22 mouse cellular contexts compared by ENCODE assay signal in the genomic region with DNA sequence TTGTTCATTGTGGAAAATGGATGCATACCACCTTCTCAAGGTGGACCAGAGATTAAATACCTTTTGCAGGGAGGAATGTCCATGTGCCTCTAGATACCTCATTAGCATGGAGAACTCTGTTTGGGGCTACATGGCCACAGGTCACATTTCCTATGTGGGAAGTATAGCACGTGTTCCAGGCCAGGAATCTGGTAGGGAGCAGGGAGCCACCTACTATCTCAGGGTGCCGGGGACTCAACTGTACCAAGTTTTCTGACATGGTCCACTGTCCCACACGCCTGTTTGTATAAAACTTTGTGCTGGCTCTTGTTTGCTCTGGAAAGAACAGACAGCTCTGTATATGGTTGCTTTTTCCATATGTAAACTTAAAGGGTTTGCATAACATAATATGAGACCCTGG.
DNase-seq lines count a peak whose midpoint lies in the region; ATAC-seq lines count a peak whose summit lies in the region.
"Had no signal": no experiment of that assay in that cellular context is flagged by ENCODE, and none has a peak within 500 bp of the region (broad histone marks: within the 10 kb centered on the region; RNA-seq: fewer than 3 reads in every experiment).

No protein-coding gene starts in this region.

- no peak for ATAC-seq in liver, embryonic 13.5 days (ENCODE audit: low read depth)
- ATAC-seq in liver, embryonic 11.5 days (replicated peaks; ENCODE audit: low FRiP score): no peak
- ATAC-seq in midbrain, embryonic 11.5 days (ENCODE audit: low FRiP score): no peak
- ATAC-seq in midbrain, embryonic 14.5 days (ENCODE audit: low FRiP score, low TSS enrichment): no peak
- ATAC-seq: forebrain, embryonic 14.5 days had no signal

- H3K4me1 ChIP-seq in heart, embryonic 10.5 days: no peaks in the 10 kb centered on the region
- H3K4me1 ChIP-seq in liver, embryonic 13.5 days (replicated peaks): peaks cover 45% of the 10 kb centered on the region
- H3K4me1 ChIP-seq in liver, embryonic 11.5 days (replicated peaks; ENCODE audit: control insufficient read depth, insufficient read depth, low read length): no peaks in the 10 kb centered on the region
- H3K4me1 ChIP-seq in midbrain, embryonic 11.5 days (ENCODE audit: control insufficient read depth, insufficient read depth, low read length): no peaks in the 10 kb centered on the region
- no peaks in the 10 kb centered on the region for H3K4me1 ChIP-seq in midbrain, embryonic 14.5 days (ENCODE audit: control insufficient read depth, insufficient read depth, low read length)
- H3K4me1 ChIP-seq: embryonic facial prominence, embryonic 13.5 days; embryonic facial prominence, embryonic 15.5 days; forebrain, embryonic 12.5 days had no signal

- no peak overlapping the region for H3K4me3 ChIP-seq in heart, embryonic 10.5 days
- no peak overlapping the region for H3K4me3 ChIP-seq in liver, embryonic 13.5 days (replicated peaks)
- H3K4me3 ChIP-seq in liver, embryonic 11.5 days (ENCODE audit: low read depth, low read length): no peak overlapping the region
- no peak overlapping the region for H3K4me3 ChIP-seq in midbrain, embryonic 11.5 days (ENCODE audit: low read depth, low read length)
- no peak overlapping the region for H3K4me3 ChIP-seq in midbrain, embryonic 14.5 days (replicated peaks; ENCODE audit: low read depth, low read length)
- H3K4me3 ChIP-seq: embryonic facial prominence, embryonic 13.5 days; embryonic facial prominence, embryonic 15.5 days; erythroblast, embryonic 14.5 days; forebrain, embryonic 10.5 days; forebrain, embryonic 12.5 days had no signal

- H3K9me3 ChIP-seq in heart, embryonic 10.5 days: no peaks in the 10 kb centered on the region
- H3K9me3 ChIP-seq in liver, embryonic 13.5 days (replicated peaks): no peaks in the 10 kb centered on the region
- no peaks in the 10 kb centered on the region for H3K9me3 ChIP-seq in liver, embryonic 11.5 days (ENCODE audit: control insufficient read depth, low read length)
- no peaks in the 10 kb centered on the region for H3K9me3 ChIP-seq in midbrain, embryonic 11.5 days (ENCODE audit: control insufficient read depth, low read length)
- H3K9me3 ChIP-seq in midbrain, embryonic 14.5 days (ENCODE audit: control insufficient read depth, low read length): no peaks in the 10 kb centered on the region
- H3K9me3 ChIP-seq: embryonic facial prominence, embryonic 13.5 days; embryonic facial prominence, embryonic 15.5 days; forebrain, embryonic 10.5 days; forebrain, embryonic 12.5 days had no signal

- H3K4me2 ChIP-seq in liver, embryonic 13.5 days: no peak overlapping the region
- no peak overlapping the region for H3K4me2 ChIP-seq in liver, embryonic 11.5 days
- no peak overlapping the region for H3K4me2 ChIP-seq in midbrain, embryonic 11.5 days
- H3K4me2 ChIP-seq in midbrain, embryonic 14.5 days (ENCODE audit: low read length): no peak overlapping the region
- H3K4me2 ChIP-seq: embryonic facial prominence, embryonic 13.5 days; embryonic facial prominence, embryonic 15.5 days; forebrain, embryonic 12.5 days had no signal

- no peaks in the 10 kb centered on the region for H3K27me3 ChIP-seq in heart, embryonic 10.5 days (ENCODE audit: insufficient read depth, poor library complexity, severe bottlenecking)
- no peaks in the 10 kb centered on the region for H3K27me3 ChIP-seq in liver, embryonic 13.5 days
- no peaks in the 10 kb centered on the region for H3K27me3 ChIP-seq in liver, embryonic 11.5 days (replicated peaks; ENCODE audit: control insufficient read depth, insufficient read depth, low read length)
- H3K27me3 ChIP-seq in midbrain, embryonic 11.5 days (ENCODE audit: control insufficient read depth, insufficient read depth, low read length): no peaks in the 10 kb centered on the region
- H3K27me3 ChIP-seq in midbrain, embryonic 14.5 days (ENCODE audit: control insufficient read depth, insufficient read depth, low read length): no peaks in the 10 kb centered on the region
- H3K27me3 ChIP-seq: embryonic facial prominence, embryonic 13.5 days; embryonic facial prominence, embryonic 15.5 days; forebrain, embryonic 12.5 days had no signal

- H3K27ac ChIP-seq in heart, embryonic 10.5 days: no peak overlapping the region
- peak overlapping the region; percentile 74 for H3K27ac ChIP-seq in liver, embryonic 13.5 days
- H3K27ac ChIP-seq in liver, embryonic 11.5 days (ENCODE audit: low read depth, low read length): no peak overlapping the region; the same call in 1 of the 2 replicates
- no peak overlapping the region for H3K27ac ChIP-seq in midbrain, embryonic 11.5 days (ENCODE audit: low read depth, low read length)
- H3K27ac ChIP-seq in midbrain, embryonic 14.5 days (replicated peaks; ENCODE audit: low read depth, low read length): no peak overlapping the region
- H3K27ac ChIP-seq: embryonic facial prominence, embryonic 13.5 days; embryonic facial prominence, embryonic 15.5 days; forebrain, embryonic 12.5 days had no signal

- peaks cover 16% of the 10 kb centered on the region for H3K36me3 ChIP-seq in heart, embryonic 10.5 days
- peaks cover 13% of the 10 kb centered on the region for H3K36me3 ChIP-seq in liver, embryonic 13.5 days
- H3K36me3 ChIP-seq in liver, embryonic 11.5 days (ENCODE audit: control insufficient read depth, insufficient read depth, low read length): no peaks in the 10 kb centered on the region
- H3K36me3 ChIP-seq in midbrain, embryonic 11.5 days (ENCODE audit: control insufficient read depth, insufficient read depth, low read length): no peaks in the 10 kb centered on the region
- H3K36me3 ChIP-seq in midbrain, embryonic 14.5 days (ENCODE audit: control insufficient read depth, insufficient read depth, low read length): peaks cover 9% of the 10 kb centered on the region; the same call in 1 of the 2 replicates

- 85% methylated on average over 3 of the region's 3 CpGs for WGBS in heart, embryonic 10.5 days
- WGBS in liver, embryonic 13.5 days (ENCODE audit: insufficient replicate concordance): 78% methylated on average over 3 of the region's 3 CpGs
- 86% methylated on average over 3 of the region's 3 CpGs for WGBS in liver, embryonic 11.5 days
- 84% methylated on average over 3 of the region's 3 CpGs for WGBS in midbrain, embryonic 11.5 days
- 90% methylated on average over 3 of the region's 3 CpGs for WGBS in midbrain, embryonic 14.5 days

- peak; percentile 69 for DNase-seq in heart, embryonic 10.5 days (ENCODE audit: low spot score)
- DNase-seq in heart, adult 9 months (ENCODE audit: low spot score in 2 of 2): no peak
- no peak for DNase-seq in liver, embryonic 13.5 days
- no peak for DNase-seq in liver, embryonic 11.5 days (ENCODE audit: low spot score)
- DNase-seq in midbrain, embryonic 11.5 days (ENCODE audit: low spot score, missing footprints): peak; percentile 45
- DNase-seq in midbrain, embryonic 14.5 days: no peak
- DNase-seq: adrenal gland, adult 2 months; adrenal gland, postnatal 10 days; adrenal gland, postnatal 25 days; cerebellum, adult 11 months; cerebellum, adult 18-20 months; cerebellum, adult 8-10 months; cerebellum, adult 9-11 months; cerebellum, postnatal 14 days; cerebellum, postnatal 36 days; embryo, embryonic 11 days had no signal

- H3K9ac ChIP-seq in liver, embryonic 13.5 days: no peak overlapping the region
- no peak overlapping the region for H3K9ac ChIP-seq in liver, embryonic 11.5 days (ENCODE audit: low read depth, low read length)
- H3K9ac ChIP-seq in midbrain, embryonic 11.5 days (ENCODE audit: low read length): no peak overlapping the region
- H3K9ac ChIP-seq in midbrain, embryonic 14.5 days (replicated peaks; ENCODE audit: low read length): no peak overlapping the region
- H3K9ac ChIP-seq: embryonic facial prominence, embryonic 13.5 days; embryonic facial prominence, embryonic 15.5 days; forebrain, embryonic 12.5 days had no signal

Comparison
In these comparisons a context has a peak if more than half of its experiments do, and no peak if none do; other contexts are left out.
1. DNase-seq: peak in heart, embryonic 10.5 days (single experiment) and midbrain, embryonic 11.5 days (single experiment); none in heart, adult 9 months (0 of 2), liver, embryonic 13.5 days (single experiment), liver, embryonic 11.5 days (single experiment) and midbrain, embryonic 14.5 days (single experiment).